Mouse (Mus musculus) frontal cortex, postnatal 14 days (tissue): ENCODE results near the gene Ube2g2.

Experiments used
- DNase-seq, 2 experiments: peaks; one replicate each; pipeline ENCODE4 v3.0.0; 2022; ENCODE audit warnings: low spot score in 2 of 2

Gene Ube2g2

DNA sequence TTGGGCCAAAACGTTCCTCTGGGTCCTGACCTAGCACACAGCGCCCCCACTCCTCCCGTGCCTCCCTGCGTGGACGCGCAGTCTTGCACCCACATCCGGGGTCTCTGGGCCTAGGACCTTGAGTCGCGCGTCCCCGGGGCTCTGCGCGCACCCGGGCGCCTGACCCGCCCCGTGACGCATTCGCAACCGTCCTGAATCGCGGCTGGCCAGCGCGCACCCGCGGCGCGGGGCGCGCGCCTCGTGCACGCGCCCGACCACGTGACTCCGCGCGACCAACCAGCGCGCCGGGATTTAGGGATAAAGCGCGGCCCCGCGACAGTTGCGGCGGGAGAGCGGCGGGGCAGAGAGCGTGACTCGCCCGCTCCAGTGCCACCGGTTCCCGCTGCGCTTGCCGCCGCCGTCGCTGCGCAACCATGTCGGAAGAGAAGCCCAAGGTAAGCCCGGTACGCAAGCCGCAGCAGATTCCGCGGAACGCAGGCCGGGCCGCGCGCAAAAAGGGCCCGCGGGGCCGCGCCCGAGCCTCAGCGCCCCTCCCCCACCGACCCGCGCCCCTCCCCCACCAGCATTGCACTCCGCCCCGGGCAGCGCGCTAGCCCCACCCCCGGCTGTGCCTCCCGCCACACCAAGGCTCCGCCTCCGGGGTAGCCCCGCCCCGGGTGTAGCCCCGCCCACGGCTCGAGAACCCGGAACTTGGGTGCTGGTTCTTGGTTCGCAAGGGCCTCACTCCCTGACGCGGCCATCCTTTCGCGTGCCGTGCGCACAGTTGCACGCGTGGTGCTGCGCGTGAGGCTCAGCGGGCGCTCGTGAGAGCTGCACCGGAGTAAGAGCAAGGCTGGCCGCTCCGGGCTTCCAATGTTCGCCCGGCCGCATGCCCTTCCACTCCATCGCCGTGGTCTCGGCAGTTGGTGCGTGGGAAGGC is 15.9 kb upstream of the Ube2g2 start, which contains the start of the genes Sumo3 and Gm49325:
TSS of gene Sumo3 (plus strand) at position 190 of the 919 bp plus-strand sequence.
TSS of gene Gm49325 (plus strand) at position 290 of the 919 bp plus-strand sequence.
- DNase-seq = peak; percentile 88 to 90

DNA sequence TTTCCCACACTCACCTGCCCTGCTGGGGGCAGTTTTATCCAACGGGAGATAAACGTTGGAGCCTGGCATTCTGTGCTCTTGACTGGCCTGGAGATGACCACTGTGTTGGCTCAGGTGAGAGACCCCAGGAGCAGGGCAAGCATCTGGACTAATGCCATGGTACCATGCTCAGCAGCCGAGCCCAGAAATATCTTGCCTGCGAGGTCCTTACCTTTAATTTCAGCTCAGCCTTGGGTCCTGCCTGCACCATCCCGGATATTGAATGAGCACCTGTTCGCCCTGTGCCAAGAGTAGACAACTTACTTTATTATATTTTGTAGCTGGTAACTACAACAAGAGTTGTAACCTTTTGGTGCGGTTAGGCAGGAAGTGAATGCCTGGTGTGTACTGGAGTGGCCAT is 15.2 kb upstream of the Ube2g2 start:
- DNase-seq = no peak

GRCm38 (mm10) chr10:77607441-77607840 is 14.6 kb upstream of the Ube2g2 start:
- DNase-seq = no peak

GRCm38 (mm10) chr10:77608589-77608988 is 13.5 kb upstream of the Ube2g2 start:
- no peak for DNase-seq

DNA sequence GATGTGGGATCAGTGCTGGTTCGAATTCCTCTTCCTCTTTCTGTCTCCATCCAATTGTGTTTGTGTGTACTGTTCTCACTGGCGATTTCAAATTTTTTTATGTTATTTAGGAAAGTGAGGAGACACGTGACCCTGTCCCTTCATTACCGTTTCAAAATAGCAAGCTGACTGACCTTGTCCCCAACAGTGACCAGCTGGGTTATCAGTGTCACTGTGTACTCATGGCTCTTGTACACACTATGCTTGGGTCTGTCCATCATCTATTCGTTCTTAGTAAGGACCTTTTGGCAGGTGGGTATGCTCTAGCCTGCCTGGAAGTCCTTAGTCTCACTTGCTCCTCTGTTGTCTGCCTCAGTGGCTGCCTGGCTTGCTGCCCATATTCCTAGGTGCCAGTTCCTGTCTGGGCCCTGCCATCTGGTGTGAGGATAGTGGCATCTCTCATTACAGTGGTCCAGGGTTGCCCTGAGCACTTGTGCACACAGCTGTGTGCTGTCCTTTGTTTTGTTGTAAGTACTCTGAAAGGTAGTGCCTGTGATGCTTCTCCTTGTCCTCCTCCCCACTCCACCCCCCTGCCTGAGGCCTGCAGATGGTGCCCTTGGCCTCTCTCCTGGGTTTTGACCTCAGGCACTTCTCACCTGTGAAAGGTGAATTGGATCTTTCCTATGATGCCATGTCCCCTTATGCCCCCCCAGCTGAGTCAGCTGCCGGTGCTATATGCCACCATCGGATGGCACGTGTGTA is 11.7 kb upstream of the Ube2g2 start:
- DNase-seq = no peak

GRCm38 (mm10) chr10:77613409-77613808 is 8.7 kb upstream of the Ube2g2 start:
- no peak for DNase-seq

- DNase-seq = no peak
Measured at GRCm38 (mm10) chr10:77615647-77616046, 6.4 kb upstream of the Ube2g2 start.

DNA sequence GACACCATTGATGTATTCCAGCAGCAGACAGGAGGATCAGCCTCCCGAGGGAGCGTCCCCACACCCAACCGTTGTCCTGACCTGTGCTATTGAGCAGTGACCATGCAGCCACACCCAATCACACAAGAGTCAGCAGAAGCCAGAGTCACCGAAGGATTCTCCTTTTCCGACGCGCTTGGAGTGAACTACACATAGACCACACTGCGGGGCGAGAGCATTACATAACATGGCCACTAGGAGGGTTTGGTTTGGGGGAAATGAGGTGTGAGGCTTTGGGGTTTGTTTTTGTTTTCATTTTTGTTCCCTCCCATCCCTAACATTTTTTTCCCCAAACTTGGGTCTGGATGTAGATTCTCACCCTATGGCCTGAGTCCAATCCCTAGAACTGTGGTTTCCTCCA is 5.9 kb upstream of the Ube2g2 start:
- no peak for DNase-seq

DNA sequence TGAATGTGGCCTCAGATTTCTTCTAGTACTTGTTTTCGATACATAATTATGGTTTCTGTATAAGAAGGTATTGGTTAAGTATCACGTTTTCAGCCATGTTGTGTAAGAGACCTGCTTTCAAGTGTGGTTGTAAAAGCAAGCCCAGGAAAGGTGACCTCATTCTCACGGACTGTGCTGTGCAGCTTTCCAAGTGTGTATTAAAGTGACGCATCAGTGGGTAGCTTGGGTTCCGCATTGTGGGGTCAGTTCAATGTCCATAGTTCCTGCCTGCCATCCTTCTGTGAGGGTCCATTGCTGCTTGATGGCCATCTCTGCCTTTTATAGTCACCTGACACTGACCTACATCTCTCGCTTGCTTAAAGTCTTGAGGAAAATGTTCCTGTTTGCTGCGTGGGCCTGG is 5.1 kb upstream of the Ube2g2 start:
- no peak for DNase-seq

DNA sequence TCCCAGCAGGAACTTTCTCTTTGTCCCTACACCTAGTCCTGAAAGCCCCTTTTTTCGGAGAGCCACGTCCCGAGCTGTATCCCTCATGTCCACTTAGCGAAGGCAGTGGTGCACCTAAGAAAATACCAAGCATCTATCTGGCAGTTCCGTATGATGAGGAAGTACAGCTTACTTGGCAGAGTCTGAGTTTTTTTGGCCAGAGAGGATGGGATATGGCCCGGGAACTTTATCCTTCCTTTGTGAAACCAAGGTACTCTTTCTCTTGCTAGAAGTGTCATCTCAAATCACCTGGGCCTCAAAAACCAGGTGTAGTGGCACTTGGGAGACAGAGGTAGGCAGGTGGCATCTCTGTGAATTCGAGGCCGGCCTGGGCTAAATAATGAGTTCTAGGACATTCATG is 529 bp upstream of the Ube2g2 start:
- no peak for DNase-seq

DNA sequence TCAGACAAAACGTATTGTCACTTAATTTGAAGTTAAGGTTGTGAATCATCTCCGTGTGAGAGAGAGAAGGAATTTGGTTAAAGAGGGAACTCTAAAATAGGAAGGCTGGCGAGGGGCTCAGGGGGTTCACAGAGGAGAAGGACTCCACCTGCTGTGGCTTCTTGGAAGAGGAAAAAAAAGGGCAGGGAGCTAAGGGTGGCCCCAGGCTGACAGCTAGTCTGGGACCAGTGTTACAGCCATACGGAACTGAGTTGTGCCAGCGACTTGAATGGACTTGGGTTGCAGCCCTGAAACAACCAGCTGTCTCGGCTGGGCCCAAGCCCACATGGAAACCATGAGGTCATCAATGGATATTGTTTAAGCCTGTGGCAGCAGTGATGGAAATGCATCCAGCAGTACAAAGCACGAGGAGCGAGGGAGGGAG is 1.0 kb downstream of the Ube2g2 start:
- no peak for DNase-seq

DNA sequence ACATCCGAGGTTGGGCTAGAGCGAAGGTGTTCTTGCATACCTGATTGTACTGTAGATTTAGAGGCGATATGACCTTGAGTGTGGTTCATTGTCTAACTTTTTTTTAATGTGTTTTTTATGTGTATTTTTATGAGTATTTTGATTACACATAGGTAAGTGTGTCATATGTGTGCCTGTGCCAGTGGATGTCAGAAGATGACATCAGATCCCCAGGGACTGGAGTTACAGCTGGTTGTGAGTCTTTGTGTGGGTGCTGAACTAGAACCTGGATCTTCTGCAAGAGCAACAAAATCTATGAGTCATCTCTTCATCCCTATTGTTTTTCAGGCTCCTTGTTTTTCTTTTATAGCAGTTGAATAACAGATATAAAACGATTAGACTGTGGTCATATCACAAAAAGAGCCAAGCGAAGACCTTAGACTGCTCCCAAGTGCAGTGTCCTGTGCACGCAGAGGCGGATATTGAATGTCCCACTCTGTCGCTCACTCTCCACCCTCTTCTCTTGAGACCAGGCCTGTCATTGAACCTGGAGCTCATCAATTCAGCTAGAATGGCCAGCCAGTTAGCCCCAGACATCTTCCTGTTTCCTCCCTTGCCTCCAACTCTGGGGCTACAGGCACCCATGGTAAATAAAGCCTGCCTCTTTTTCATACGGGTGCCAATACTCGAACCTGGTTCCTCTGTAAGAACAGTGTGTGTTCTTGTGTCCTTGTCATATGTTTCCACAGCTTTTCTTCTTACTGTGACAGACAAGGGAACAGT is 1.7 kb downstream of the Ube2g2 start:
- DNase-seq = no peak

- no peak for DNase-seq
Measured at GRCm38 (mm10) chr10:77624570-77624995, 2.5 kb downstream of the Ube2g2 start.

DNA sequence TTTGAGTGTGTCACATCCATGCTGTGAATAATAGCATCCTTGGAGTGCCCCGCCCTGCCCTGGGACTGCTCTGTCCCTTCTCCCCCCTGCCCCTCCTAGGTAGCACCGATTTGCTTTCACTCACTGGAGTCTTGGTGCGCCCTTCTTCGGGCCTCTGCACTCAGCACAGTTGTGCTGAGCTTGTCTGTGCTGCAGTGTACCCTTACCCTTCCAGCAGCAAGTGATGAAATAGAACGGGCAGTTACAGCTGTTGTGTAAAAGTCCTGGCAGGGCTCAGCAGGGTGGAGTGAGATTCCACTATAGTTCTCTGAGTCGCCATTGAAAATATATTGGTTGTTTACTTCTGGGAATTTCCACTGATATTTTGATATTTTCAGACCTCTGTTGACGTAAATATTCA is 4.0 kb downstream of the Ube2g2 start:
- DNase-seq = no peak

DNA sequence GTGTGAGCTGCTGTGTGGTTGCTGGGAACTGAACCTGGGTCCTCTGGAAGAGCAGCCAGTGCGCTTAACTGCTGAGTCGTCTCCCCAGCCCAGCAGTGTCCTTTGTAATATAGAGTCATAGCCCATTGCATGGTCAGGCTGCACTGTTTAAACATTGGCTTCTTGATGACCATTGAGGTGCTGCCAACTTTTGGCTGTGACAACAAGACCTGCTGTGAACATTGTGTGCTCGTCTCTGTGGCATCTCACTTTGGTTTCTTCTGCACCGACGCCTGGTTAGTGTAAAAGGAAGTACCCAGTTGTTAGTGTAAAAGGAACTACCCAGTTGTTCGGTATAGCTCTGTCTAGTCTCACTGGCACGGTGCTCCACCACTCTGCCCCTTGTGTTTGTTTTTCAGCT is 4.5 kb downstream of the Ube2g2 start:
- no peak for DNase-seq

DNA sequence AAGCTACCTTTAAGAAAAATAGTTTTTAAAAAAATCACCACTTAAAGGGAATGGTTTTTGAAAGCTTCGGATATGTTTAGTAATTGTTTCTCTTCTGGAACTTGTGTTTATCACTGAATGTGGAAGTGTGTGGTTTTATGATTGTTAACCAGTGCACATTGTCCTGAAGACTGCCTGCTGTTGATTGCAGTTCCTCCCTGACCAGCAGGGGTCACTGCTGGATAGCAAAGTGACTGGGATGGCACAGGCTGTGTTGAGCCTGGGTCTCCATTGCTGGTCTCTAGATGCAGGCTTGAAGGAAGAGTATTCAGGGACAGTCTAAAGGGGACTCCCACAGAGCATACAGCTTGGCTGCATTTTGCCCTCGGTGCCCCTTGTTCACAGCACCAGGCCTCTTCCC is 5.4 kb downstream of the Ube2g2 start:
- peak; percentile 57 to 81 for DNase-seq

DNA sequence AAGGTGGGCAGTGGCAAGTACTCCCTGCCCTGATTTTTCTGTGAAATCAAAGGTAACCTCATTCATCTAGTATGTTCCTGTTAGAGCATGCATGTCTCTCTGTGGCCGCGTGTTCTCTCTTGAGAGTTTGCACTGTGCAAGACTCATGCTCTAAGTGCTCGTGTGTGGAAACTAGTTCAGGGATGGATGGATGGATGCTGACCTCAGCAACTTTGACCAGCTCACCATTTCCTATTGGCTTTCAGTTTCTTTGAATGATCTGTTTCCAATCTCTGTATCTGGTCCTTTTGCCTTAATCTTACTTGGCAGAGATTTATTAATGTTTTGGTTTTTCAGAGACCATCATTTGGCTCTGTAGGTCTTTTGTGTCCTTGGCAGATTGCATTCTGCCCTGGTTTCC is 7.1 kb downstream of the Ube2g2 start:
- DNase-seq = no peak

DNA sequence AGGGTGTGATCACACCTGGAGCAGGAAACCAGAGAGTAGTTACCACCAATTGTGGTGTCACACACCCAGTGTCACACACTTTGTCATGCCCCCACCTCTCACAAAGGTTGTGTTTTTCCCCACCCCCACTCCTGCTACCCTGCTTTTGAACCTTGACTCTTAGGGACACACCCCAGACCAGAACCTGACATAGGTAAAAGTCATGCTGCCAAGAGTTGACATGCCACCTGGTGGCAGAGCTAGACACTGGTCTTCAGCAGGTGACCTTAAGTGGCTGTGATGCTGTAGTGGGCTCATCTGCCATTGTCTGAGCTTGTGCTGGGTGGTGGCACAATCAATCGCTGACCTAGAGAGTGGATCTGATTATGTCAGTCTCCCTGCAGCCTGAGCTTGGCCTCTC is 7.9 kb downstream of the Ube2g2 start:
- no peak for DNase-seq

- DNase-seq = no peak
Measured at GRCm38 (mm10) chr10:77634016-77634415, 11.9 kb downstream of the Ube2g2 start.

GRCm38 (mm10) chr10:77634452-77635231 is 12.6 kb downstream of the Ube2g2 start:
- DNase-seq = no peak

DNA sequence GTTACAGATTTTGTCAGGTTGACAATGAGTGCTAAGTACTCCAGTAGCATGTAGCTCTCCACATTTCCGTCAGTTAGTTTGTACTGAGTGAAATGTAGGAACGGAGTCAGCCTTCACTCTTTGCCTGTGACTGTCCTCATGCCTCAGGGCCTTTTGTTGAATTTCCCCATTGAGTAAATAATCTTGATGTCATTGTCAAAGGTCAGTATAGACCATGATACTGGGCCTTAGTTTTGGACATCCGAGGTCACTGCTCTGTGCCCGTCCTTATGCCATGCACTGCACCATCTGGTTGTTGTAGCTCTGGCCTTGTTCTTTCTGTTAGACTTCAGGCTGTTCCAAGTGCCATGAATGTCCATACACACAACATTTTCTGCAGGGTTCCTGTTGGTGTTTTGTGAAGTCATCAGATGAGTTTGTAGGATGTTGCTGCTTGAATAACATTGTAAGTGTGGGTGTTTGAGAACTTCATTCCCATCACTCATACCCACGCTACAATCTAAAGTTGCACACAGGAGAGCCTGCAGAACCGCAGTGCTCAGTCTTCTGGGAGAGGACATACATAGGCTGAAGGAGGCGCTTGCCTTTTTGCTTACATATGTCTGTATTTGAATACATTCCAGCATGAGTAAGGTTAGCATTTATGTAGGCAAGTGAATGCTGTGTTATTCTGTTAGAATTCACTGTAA is 14.3 kb downstream of the Ube2g2 start:
- DNase-seq = no peak
